Mouse (Mus musculus) cerebellum, adult 18-20 months (tissue): Measurements from ENCODE around the gene Trim42.
A peak's percentile ranks its signal among the peaks of the same experiment; 100 is the strongest.

Source experiments
- DNase-seq, 2 experiments: peaks; one replicate each; pipeline ENCODE4 v3.0.0; 2021

Trim42 gene

GRCm38 (mm10) chr9:97369591-97369990, at the start of gene Trim42:
Gene Trim42 (minus strand): TSS chr9:97369958.
- peak in 1 of 2 experiments; percentile 5 for DNase-seq

GRCm38 (mm10) chr9:97414876-97415668, 45.3 kb upstream of the Trim42 start:
- no peak for DNase-seq

DNA sequence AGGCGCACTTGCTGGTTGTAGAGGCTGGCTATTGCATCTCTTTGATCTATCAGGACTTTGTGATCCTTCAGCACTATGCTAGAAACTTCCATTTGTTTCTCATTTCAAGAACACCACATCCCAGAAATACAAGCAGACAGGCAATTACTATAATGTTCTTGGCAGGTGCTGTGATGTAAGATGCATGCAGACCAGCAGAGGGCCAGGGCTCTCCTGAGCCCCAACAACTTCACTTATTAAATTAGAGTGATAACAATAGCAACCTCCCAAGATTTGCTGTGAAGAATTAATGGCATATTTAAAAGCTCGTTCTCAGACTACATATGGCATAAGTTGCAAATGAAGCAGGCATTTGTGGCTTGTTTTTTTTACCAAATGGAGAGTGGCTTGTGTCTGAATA, 38.4 kb upstream of the Trim42 start:
- no peak for DNase-seq

DNA sequence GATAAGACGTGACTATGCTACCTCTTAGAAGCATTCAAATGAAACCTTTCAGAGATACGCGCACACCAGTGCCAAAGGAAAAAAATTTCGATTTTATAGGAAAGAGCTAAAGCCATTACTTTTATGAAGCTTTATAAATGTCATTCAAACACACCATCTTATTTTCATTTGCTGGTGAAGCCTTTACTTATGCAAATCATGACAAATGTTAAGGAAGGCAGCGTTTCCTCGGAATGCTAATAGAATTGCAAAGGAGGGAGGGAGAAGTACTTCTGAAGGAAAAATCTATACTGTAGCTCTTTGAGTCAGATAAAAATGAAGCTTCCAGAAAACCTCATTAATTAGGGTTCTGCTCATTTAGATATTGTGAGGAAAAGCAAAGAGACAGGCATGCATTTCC, 13.3 kb downstream of the Trim42 start:
- no peak for DNase-seq

GRCm38 (mm10) chr9:97344767-97345297, 24.9 kb downstream of the Trim42 start:
- no peak for DNase-seq

DNA sequence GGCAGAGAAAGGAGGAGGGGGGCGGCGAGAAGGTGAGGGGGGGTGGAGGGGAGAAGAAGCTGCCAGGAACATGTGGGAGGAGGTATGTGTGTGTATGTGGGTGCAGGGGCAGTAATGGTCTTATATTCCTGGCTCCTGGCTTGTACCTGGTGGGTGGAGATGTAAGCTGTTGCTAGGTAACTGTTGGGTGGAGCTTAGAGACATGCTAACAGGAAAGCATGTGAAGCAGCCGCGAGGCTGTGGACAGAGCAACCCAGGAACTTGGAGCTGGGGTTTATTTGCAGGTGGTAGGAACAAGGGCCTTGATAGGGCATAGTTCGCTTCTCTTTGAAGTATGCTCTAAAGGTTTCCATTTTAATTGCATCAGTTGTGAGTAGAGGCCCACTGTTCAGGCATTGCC, 28.0 kb downstream of the Trim42 start:
- no peak for DNase-seq

DNA sequence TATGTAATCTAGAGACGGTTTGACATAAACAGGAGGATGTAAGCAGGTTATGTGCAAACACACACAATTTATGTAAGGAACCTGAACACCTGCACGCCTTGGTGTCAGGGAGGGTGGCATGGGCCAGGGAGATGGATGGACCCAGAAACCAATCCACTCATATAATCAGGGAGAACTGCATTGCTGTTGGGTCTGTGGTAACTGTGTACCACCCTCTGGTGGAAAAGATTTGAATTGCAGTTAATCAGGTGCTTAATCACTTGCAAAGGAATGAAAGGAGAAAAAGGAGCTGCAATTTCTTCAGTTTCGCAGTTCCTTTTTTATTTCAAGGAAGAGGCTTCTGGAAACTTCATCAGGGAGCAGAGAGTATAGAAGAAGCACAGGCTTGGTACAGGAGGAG, 46.9 kb downstream of the Trim42 start:
- DNase-seq: no peak

- DNase-seq: no peak
Measured at GRCm38 (mm10) chr9:97322120-97322519, 47.6 kb downstream of the Trim42 start.

- peak; percentile 11 to 24 for DNase-seq
Measured at GRCm38 (mm10) chr9:97315421-97316055, 54.2 kb downstream of the Trim42 start.

DNA sequence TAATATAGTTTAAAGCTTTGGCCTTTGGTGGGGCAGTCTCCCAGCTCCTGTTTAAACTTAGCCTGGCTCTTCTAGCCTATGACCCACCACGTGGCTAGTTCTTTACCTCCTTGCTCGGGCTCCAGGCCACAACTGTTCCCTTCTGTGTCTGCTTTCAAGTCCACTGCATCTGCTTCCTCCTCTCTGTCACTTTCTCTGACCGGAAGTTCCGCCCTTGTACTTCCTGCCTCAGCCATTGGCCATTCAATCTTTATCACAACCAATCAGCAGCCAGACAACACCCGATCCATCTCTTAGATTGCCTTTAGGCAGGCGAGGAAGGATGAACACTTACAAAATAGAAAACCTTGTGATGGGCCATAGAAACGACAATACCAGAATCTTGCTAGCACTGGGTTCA, 58.1 kb downstream of the Trim42 start:
- DNase-seq: no peak

GRCm38 (mm10) chr9:97309509-97310053, 60.2 kb downstream of the Trim42 start:
- no peak for DNase-seq

DNA sequence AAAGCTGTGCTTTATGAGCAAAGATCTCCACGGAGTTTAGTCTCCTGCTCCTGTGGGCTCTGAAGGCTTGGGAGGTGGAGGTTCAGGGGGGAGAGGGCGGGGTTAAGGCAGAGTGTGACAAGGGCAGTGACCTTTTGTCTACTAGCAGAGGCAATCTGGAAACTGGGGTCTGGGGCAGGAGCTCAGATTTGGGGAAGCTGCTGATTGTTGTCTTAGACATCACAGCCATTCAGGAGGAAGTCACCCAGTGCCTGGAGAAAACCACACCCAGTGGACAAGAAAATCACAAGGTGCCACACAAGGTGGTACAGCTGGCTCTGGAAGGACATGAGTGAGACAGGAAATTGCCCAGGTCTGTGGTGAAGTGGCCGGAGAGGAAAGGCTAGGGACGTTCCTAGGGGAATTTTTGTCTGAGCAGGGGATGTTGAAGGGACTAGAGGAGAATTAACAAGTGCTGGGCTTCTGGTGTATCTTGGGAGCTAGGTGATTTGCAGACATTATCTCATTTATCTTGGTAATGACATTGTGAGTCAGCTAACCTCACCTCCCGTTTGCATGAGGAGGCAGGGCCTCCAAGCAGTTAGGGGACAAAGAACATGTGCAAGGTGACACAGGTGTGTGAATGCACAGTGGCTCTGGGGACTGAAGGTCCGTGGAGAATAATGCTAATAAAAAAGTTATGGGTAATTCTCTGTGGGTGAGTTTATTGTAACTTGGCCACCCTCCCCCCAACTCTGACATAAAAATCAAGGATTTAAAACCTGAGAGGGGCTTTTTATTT, 61.9 kb downstream of the Trim42 start:
- no peak for DNase-seq
